Mouse (Mus musculus) CH12.LX (cell line): ENCODE results near the gene Mzt1. TPM values are rescaled to one million over a fixed set of nuclear protein-coding genes. Genes with fewer than 3 reads are reported as not detected.

ENCODE experiments used
- DNase-seq: peaks from one replicate; pipeline ENCODE4 v3.0.0-alpha.2; 2013; ENCODE audit errors: extremely low read depth
- H3K27ac ChIP-seq: 2 replicates; pipeline ENCODE4 v1.5.1; 2012; ENCODE audit warnings: low read depth, mild to moderate bottlenecking, control low read depth, moderate library complexity; ENCODE audit not compliant: insufficient read depth
- H3K27me3 ChIP-seq: replicated peaks from 2 replicates; pipeline ENCODE3; 2012; ENCODE audit warnings: inconsistent platforms
- H3K36me3 ChIP-seq, 2 experiments: replicated peaks in 1 of 2; 2 replicates each; pipeline versions ENCODE3 to v1.6.1; 2012; ENCODE audit warnings: inconsistent platforms in 1 of 2, low read length in 1 of 2, mild to moderate bottlenecking in 1 of 2, mixed read lengths in 1 of 2, moderate library complexity in 1 of 2; ENCODE audit not compliant: control insufficient read depth in 1 of 2, insufficient read depth in 1 of 2
- H3K4me1 ChIP-seq, 2 experiments: 2 replicates each; pipeline ENCODE4 v1.6.1; 2012; ENCODE audit warnings: inconsistent platforms in 1 of 2, moderate library complexity in 1 of 2; ENCODE audit not compliant: insufficient read depth in 2 of 2, control insufficient read depth in 1 of 2
- H3K4me2 ChIP-seq: 2 replicates; pipeline ENCODE4 v1.6.1; 2012; ENCODE audit warnings: low read depth, mild to moderate bottlenecking, control low read depth; ENCODE audit not compliant: poor library complexity, insufficient read depth, severe bottlenecking
- H3K4me3 ChIP-seq, 3 experiments: fragments of 150-350 bp in 1 of 3; sonication (generic) in 1 of 3; replicated peaks in 1 of 3; 2 replicates each; pipeline versions ENCODE3 to v1.5.1; 2011 to 2012; ENCODE audit warnings: low read depth in 2 of 3, low read length in 2 of 3, mild to moderate bottlenecking in 2 of 3, moderate library complexity in 2 of 3, control low read depth in 1 of 3, improper control_type of control experiment in 1 of 3, inconsistent platforms in 1 of 3, mixed read lengths in 1 of 3; ENCODE audit not compliant: poor library complexity in 1 of 3
- H3K79me2 ChIP-seq: replicated peaks from 2 replicates; pipeline ENCODE4 v1.6.1; 2012; ENCODE audit warnings: mild to moderate bottlenecking, moderate library complexity; ENCODE audit not compliant: control insufficient read depth, poor library complexity, insufficient read depth, severe bottlenecking; ENCODE audit errors: extremely low read depth
- H3K9ac ChIP-seq: 2 replicates; pipeline ENCODE4 v1.6.1; 2012; ENCODE audit warnings: low read depth, mild to moderate bottlenecking, control low read depth, moderate library complexity; ENCODE audit not compliant: insufficient read depth
- H3K9me3 ChIP-seq: replicated peaks from 2 replicates; pipeline ENCODE3; 2012; ENCODE audit warnings: low read length, inconsistent platforms, mixed read lengths
- BHLHE40 ChIP-seq: IDR thresholded peaks from 2 replicates; pipeline ENCODE4 v1.6.1; 2011; ENCODE audit warnings: mild to moderate bottlenecking, low read depth, low read length, improper control_type of control experiment
- EP300 ChIP-seq: IDR thresholded peaks from 2 replicates; pipeline ENCODE4 v1.6.1; 2011; ENCODE audit warnings: low read length, improper control_type of control experiment
- GABPA ChIP-seq: IDR thresholded peaks from 2 replicates; pipeline ENCODE4 v1.6.1; 2012; ENCODE audit warnings: low read depth, low read length, improper control_type of control experiment, inconsistent platforms; ENCODE audit not compliant: insufficient replicate concordance
- IRF4 ChIP-seq: IDR thresholded peaks from 2 replicates; pipeline ENCODE4 v1.6.1; 2014; ENCODE audit warnings: low read depth, mild to moderate bottlenecking, inconsistent platforms, low read length, improper control_type of control experiment
- JUN ChIP-seq: IDR thresholded peaks from 2 replicates; pipeline ENCODE4 v1.6.1; 2011; ENCODE audit warnings: low read depth, mild to moderate bottlenecking, low read length, improper control_type of control experiment, moderate library complexity; ENCODE audit not compliant: insufficient read depth
- KAT2A ChIP-seq: IDR thresholded peaks from 2 replicates; pipeline ENCODE4 v1.6.1; 2012; ENCODE audit warnings: low read length, improper control_type of control experiment, inconsistent platforms; ENCODE audit not compliant: insufficient replicate concordance
- MAFK ChIP-seq: IDR thresholded peaks from 2 replicates; pipeline ENCODE4 v1.6.1; 2011; ENCODE audit warnings: low read length, improper control_type of control experiment; ENCODE audit not compliant: insufficient replicate concordance
- MAZ ChIP-seq: IDR thresholded peaks from 2 replicates; pipeline ENCODE4 v1.6.1; 2012; ENCODE audit warnings: low read depth, mild to moderate bottlenecking, inconsistent platforms, low read length, improper control_type of control experiment, moderate library complexity
- MYC ChIP-seq: IDR thresholded peaks from 2 replicates; pipeline ENCODE4 v1.6.1; 2011; ENCODE audit warnings: low read depth, mild to moderate bottlenecking, improper control_type of control experiment, low read length
- NRF1 ChIP-seq: IDR thresholded peaks from 2 replicates; pipeline ENCODE4 v1.6.1; 2014; ENCODE audit warnings: low read depth, mild to moderate bottlenecking, inconsistent platforms, low read length, improper control_type of control experiment, moderate library complexity
- PAX5 ChIP-seq: IDR thresholded peaks from 2 replicates; pipeline ENCODE4 v1.6.1; 2012; ENCODE audit warnings: low read length, inconsistent platforms, mixed read lengths
- POLR2AphosphoS2 ChIP-seq: IDR thresholded peaks from 2 replicates; pipeline ENCODE4 v1.6.1; 2011; ENCODE audit warnings: low read depth, low read length, improper control_type of control experiment
- RAD21 ChIP-seq: IDR thresholded peaks from 2 replicates; pipeline ENCODE4 v1.6.1; 2011; ENCODE audit warnings: low read depth, mild to moderate bottlenecking, low read length, improper control_type of control experiment, moderate library complexity
- RCOR1 ChIP-seq: conservative IDR thresholded peaks from 2 replicates; pipeline ENCODE4 v1.6.1; 2012; ENCODE audit warnings: low read depth, mild to moderate bottlenecking, inconsistent platforms, low read length, improper control_type of control experiment
- SMC3 ChIP-seq: IDR thresholded peaks from 2 replicates; pipeline ENCODE4 v1.6.1; 2011; ENCODE audit warnings: low read depth, low read length, improper control_type of control experiment
- TBP ChIP-seq: conservative IDR thresholded peaks from 2 replicates; pipeline ENCODE4 v1.6.1; 2011; ENCODE audit warnings: low read depth, low read length, improper control_type of control experiment
- UBTF ChIP-seq: IDR thresholded peaks from 2 replicates; pipeline ENCODE4 v1.6.1; 2012; ENCODE audit warnings: low read depth, mild to moderate bottlenecking, inconsistent platforms, low read length, improper control_type of control experiment, moderate library complexity
- USF1 ChIP-seq: IDR thresholded peaks from 2 replicates; pipeline ENCODE4 v1.6.1; 2014; ENCODE audit warnings: low read depth, mild to moderate bottlenecking, inconsistent platforms, low read length, improper control_type of control experiment
- USF2 ChIP-seq: conservative IDR thresholded peaks from 2 replicates; pipeline ENCODE4 v1.6.1; 2011; ENCODE audit warnings: low read depth, low read length, improper control_type of control experiment
- ZC3H11A ChIP-seq: IDR thresholded peaks from 2 replicates; pipeline ENCODE4 v1.6.1; 2012; ENCODE audit warnings: low read depth, mild to moderate bottlenecking, inconsistent platforms, low read length, improper control_type of control experiment
- ZMIZ1 ChIP-seq: IDR thresholded peaks from 2 replicates; pipeline ENCODE4 v1.6.1; 2012; ENCODE audit warnings: low read depth, mild to moderate bottlenecking, inconsistent platforms, low read length, improper control_type of control experiment
- dilution Hi-C: fragments of 300-500 bp; cut with MboI; formaldehyde crosslinking; loops from 2 replicates; pipeline ENCODE4 v1.14.3; 2020; ENCODE audit warnings: low sequenced_read_pairs; ENCODE audit not compliant: extremely low pct_unique_long_range_greater_than_20kb, extremely low pct_ligation_motif_present
- in situ Hi-C: fragments of 300-500 bp; cut with MboI; formaldehyde crosslinking; loops from 3 replicates; pipeline ENCODE4 v1.14.3; 2019; ENCODE audit warnings: low sequenced_read_pairs, low pct_ligation_motif_present, low pct_unique_long_range_greater_than_20kb, mixed read lengths
- polyA plus RNA-seq: library from polyadenylated mRNA; unstranded; fragments of >175 nt; gene quantifications from 2 replicates; pipeline ENCODE4 v1.2.1, GENCODE M21; 2012; ENCODE audit warnings: low read depth; ENCODE audit not compliant: insufficient read length
- total RNA-seq, 2 experiments: library from RNA; depleted of rRNA; stranded (reverse); fragments of 300-350 nt in 1 of 2; fragments of >200 nt in 1 of 2; gene quantifications; 2 replicates each; pipeline ENCODE4 v1.2.3; 2012 to 2014

Mzt1 gene
- total and polyA plus RNA-seq, 3 experiments: 26.2 to 127 (median 41.0) TPM

GRCm38 (mm10) chr14:99032596-99032995 lies 13.3 kb downstream of the Mzt1 start:
- DNase-seq: no peak
- H3K79me2 ChIP-seq: peaks cover 4% of the 10 kb centered on the region; the same call in 1 of the 2 replicates
- in situ Hi-C loops (no loop called here), dilution Hi-C loops (no loop called here)
- no peak overlapping the region for H3K27ac ChIP-seq
- no peaks in the 10 kb centered on the region for H3K27me3 ChIP-seq
- no peaks in the 10 kb centered on the region for H3K4me1 ChIP-seq
- no peak overlapping the region for H3K4me2 ChIP-seq
- H3K9me3 ChIP-seq: no peaks in the 10 kb centered on the region
- no peak overlapping the region for H3K9ac ChIP-seq
- TF ChIP-seq KAT2A (no peak), GABPA (no peak), MAFK (no peak), ZMIZ1 (no peak), PAX5 (no peak), NRF1 (no peak), ZC3H11A (no peak), EP300 (no peak), RAD21 (no peak), MYC (no peak), IRF4 (no peak), TBP (no peak), SMC3 (no peak), POLR2AphosphoS2 (no peak), RCOR1 (no peak), USF1 (no peak), BHLHE40 (no peak), UBTF (no peak), MAZ (no peak)
- H3K4me3 ChIP-seq: no peak overlapping the region
- H3K36me3 ChIP-seq: peaks cover 17 to 36% of the 10 kb centered on the region in 2 experiments

- dilution Hi-C loops (no loop called here), in situ Hi-C loops (no loop called here)
- no peaks in the 10 kb centered on the region for H3K4me1 ChIP-seq
- TF ChIP-seq USF2: no peak
- no peak for TF ChIP-seq JUN
- H3K36me3 ChIP-seq: peaks cover 14 to 31% of the 10 kb centered on the region in 2 experiments
- H3K4me2 ChIP-seq: no peak overlapping the region
- peaks cover 3% of the 10 kb centered on the region for H3K9me3 ChIP-seq
- H3K27ac ChIP-seq: no peak overlapping the region
- H3K4me3 ChIP-seq: no peak overlapping the region
- H3K27me3 ChIP-seq: no peaks in the 10 kb centered on the region
- no peak overlapping the region for H3K9ac ChIP-seq
- H3K79me2 ChIP-seq: no peaks in the 10 kb centered on the region; the same call in 1 of the 2 replicates
- no peak for DNase-seq
Measured at GRCm38 (mm10) chr14:99031337-99031873, 14.5 kb downstream of the Mzt1 start.
